10 mouse cellular contexts compared by ENCODE assay signal in the genomic region with DNA sequence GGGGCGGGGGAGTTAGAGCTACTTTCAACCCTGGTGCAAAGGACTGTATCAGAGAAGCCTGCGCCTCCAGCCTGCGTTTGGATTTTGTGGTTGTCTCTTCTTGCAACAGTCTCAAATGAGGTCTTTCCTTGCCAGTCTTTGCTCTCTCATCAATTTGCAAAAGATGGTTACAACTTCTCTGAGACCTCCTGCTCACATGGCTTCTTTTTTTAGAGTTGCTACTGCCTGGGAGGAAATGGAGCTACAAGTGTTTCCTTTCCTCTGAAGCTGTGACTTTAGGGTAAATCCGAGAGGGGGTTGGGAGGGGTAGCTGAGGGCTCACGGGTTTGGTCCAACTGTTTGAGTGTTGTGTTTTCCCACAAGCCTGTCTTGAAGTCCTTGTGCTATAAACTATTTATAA. TPM values are rescaled to one million over a fixed set of nuclear protein-coding genes. Genes with fewer than 3 reads are reported as not detected.
DNase-seq lines count a peak whose midpoint lies in the region; ATAC-seq and TF ChIP-seq lines count a peak whose summit lies in the region.
"Had no signal": no experiment of that assay in that cellular context is flagged by ENCODE, and none has a peak within 500 bp of the region (broad histone marks: within the 10 kb centered on the region; RNA-seq: fewer than 3 reads in every experiment).

No protein-coding gene starts in this region.

- TF ChIP-seq RAD21 in CH12.LX (IDR thresholded peaks at IDR 0.05; ENCODE audit: low read depth, low read length), result no peak

- peak; percentile 63 for ATAC-seq in inflammation-experienced regulatory T-cells, adult 6 months
- ATAC-seq: hindbrain, postnatal 0 days had no signal

- peaks cover 18 to 38% of the 10 kb centered on the region in 2 experiments for H3K4me1 ChIP-seq in CH12.LX (ENCODE audit: control insufficient read depth in 1 of 2, insufficient read depth in 2 of 2)
- peaks cover 30% of the 10 kb centered on the region for H3K4me1 ChIP-seq in thymus, adult 2 months (replicated peaks; ENCODE audit: control insufficient read depth, insufficient read depth, low read length)
- H3K4me1 ChIP-seq in cerebellum, adult 2 months (ENCODE audit: control insufficient read depth, insufficient read depth, low read length), result no peaks in the 10 kb centered on the region

- 5% methylated on average over 5 of the region's 5 CpGs for WGBS in thymus, adult 2 months
- WGBS in cerebellum, adult 2 months, result 78% methylated on average over 5 of the region's 5 CpGs

- in situ Hi-C loops in CH12.LX (cut with MboI; ENCODE audit: low pct_ligation_motif_present, low pct_unique_long_range_greater_than_20kb, low sequenced_read_pairs), result loop anchor here (10.0 kb wide), 1 partner anchor 72 kb away; no protein-coding TSS in a partner anchor

- dilution Hi-C loops in CH12.LX (cut with MboI; ENCODE audit: extremely low pct_ligation_motif_present, extremely low pct_unique_long_range_greater_than_20kb, low sequenced_read_pairs), result no loop called here

- peaks cover 5% of the 10 kb centered on the region for H3K9me3 ChIP-seq in CH12.LX (replicated peaks; ENCODE audit: low read length)

- H3K4me2 ChIP-seq in CH12.LX (ENCODE audit: insufficient read depth, low read depth, poor library complexity, severe bottlenecking), result no peak overlapping the region; the same call in 1 of the 2 replicates

- peak; percentile 46; the same call in 1 of the 2 replicates for TF ChIP-seq EP300 in CH12.LX (IDR thresholded peaks at IDR 0.05; ENCODE audit: low read length)

- no peaks in the 10 kb centered on the region for H3K27me3 ChIP-seq in CH12.LX (replicated peaks)
- H3K27me3 ChIP-seq in thymus, adult 2 months (ENCODE audit: control insufficient read depth, insufficient read depth, low read length), result no peaks in the 10 kb centered on the region
- H3K27me3 ChIP-seq in cerebellum, adult 2 months (ENCODE audit: control insufficient read depth, insufficient read depth, low read length), result no peaks in the 10 kb centered on the region

- no peak for TF ChIP-seq CTCF in CH12.LX (conservative IDR thresholded peaks at IDR 0.05 in 1 of 2, IDR thresholded peaks at IDR 0.05 in 1 of 2; ENCODE audit: low read depth in 2 of 2, low read length in 2 of 2)
- no peak for TF ChIP-seq CTCF in thymus, adult 2 months (IDR thresholded peaks at IDR 0.05; ENCODE audit: borderline replicate concordance, control insufficient read depth, extremely low read depth, insufficient read depth, low read length, poor library complexity)
- no peak for TF ChIP-seq CTCF in cerebellum, adult 2 months (IDR thresholded peaks at IDR 0.05; ENCODE audit: borderline replicate concordance, insufficient read depth, low read depth, low read length)

- no peaks in the 10 kb centered on the region for H3K36me3 ChIP-seq in CH12.LX (replicated peaks in 1 of 2; ENCODE audit: control insufficient read depth in 1 of 2, insufficient read depth in 1 of 2, low read length in 1 of 2)
- H3K36me3 ChIP-seq in thymus, adult 2 months (ENCODE audit: control insufficient read depth, insufficient read depth, low read length), result no peaks in the 10 kb centered on the region

- intact Hi-C loops in left cerebral cortex, postnatal 10 days (cut with DNase I), result no loop called here
- intact Hi-C loops in left cerebral cortex, postnatal 36 days (cut with DNase I), result no loop called here

- H3K27ac ChIP-seq in CH12.LX (ENCODE audit: insufficient read depth, low read depth), result no peak overlapping the region
- peak overlapping the region; percentile 98 for H3K27ac ChIP-seq in thymus, adult 2 months (ENCODE audit: control insufficient read depth, insufficient read depth, low read length)
- H3K27ac ChIP-seq in cerebellum, adult 2 months (ENCODE audit: insufficient read depth, low read length), result no peak overlapping the region
- H3K27ac ChIP-seq: hindbrain, postnatal 0 days had no signal

- no peak overlapping the region for H3K4me3 ChIP-seq in CH12.LX (replicated peaks in 1 of 3; ENCODE audit: low read depth in 2 of 3, low read length in 2 of 3, poor library complexity in 1 of 3)
- no peak overlapping the region for H3K4me3 ChIP-seq in thymus, adult 2 months (ENCODE audit: control insufficient read depth, insufficient read depth, low read length)
- H3K4me3 ChIP-seq in cerebellum, adult 2 months (replicated peaks; ENCODE audit: insufficient read depth, low read depth, low read length), result no peak overlapping the region

- no peak overlapping the region for H3K9ac ChIP-seq in CH12.LX (ENCODE audit: insufficient read depth, low read depth)

- DNase-seq in left cerebral cortex, postnatal 10 days (ENCODE audit: extremely low spot score in 1 of 2, low spot score in 2 of 2), result peak; percentile 22 to 31
- DNase-seq in left cerebral cortex, postnatal 36 days (ENCODE audit: low spot score in 2 of 2), result no peak
- no peak for DNase-seq in CH12.LX (ENCODE audit: extremely low read depth)
- peak; percentile 74 for DNase-seq in thymus, adult 2 months
- DNase-seq in cerebellum, adult 2 months, result no peak
- no peak for DNase-seq in adrenal gland, adult (ENCODE audit: inconsistent age in 2 of 2, low spot score in 1 of 2)
- DNase-seq: adrenal gland, postnatal 10 days; cerebellum, postnatal 10 days had no signal

- no peaks in the 10 kb centered on the region for H3K79me2 ChIP-seq in CH12.LX (replicated peaks; ENCODE audit: control insufficient read depth, extremely low read depth, insufficient read depth, poor library complexity, severe bottlenecking)

- no peak for TF ChIP-seq POLR2A in CH12.LX (IDR thresholded peaks at IDR 0.05; ENCODE audit: low read depth, low read length)
- TF ChIP-seq POLR2A in thymus, adult 2 months (IDR thresholded peaks at IDR 0.05; ENCODE audit: control insufficient read depth, extremely low read depth, insufficient read depth, low read length, poor library complexity), result no peak
- TF ChIP-seq POLR2A in cerebellum, adult 2 months (IDR thresholded peaks at IDR 0.05; ENCODE audit: borderline replicate concordance, insufficient read depth, low read length), result no peak

TF ChIP-seq in CH12.LX, 34 proteins besides CTCF, POLR2A, EP300 and RAD21:
- TF ChIP-seq CHD2 (IDR thresholded peaks at IDR 0.05; ENCODE audit: low read length) (peak; percentile 56), ZNF384 (IDR thresholded peaks at IDR 0.05; ENCODE audit: low read depth, low read length) (0 out of 2 replicates have a peak, but pooled peaks have one; percentile 25), MEF2A (IDR thresholded peaks at IDR 0.05; ENCODE audit: borderline replicate concordance, low read depth, low read length) (peak; percentile 85), MAZ (IDR thresholded peaks at IDR 0.05; ENCODE audit: low read depth, low read length) (no peak), IRF4 (IDR thresholded peaks at IDR 0.05; ENCODE audit: low read depth, low read length) (0 out of 2 replicates have a peak, but pooled peaks have one; percentile 19), JUND (conservative IDR thresholded peaks at IDR 0.05; ENCODE audit: low read depth, low read length) (no peak), TBP (conservative IDR thresholded peaks at IDR 0.05; ENCODE audit: low read depth, low read length) (no peak), PAX5 (IDR thresholded peaks at IDR 0.05; ENCODE audit: low read length) (no peak), NRF1 (IDR thresholded peaks at IDR 0.05; ENCODE audit: low read depth, low read length) (no peak), BHLHE40 (IDR thresholded peaks at IDR 0.05; ENCODE audit: low read depth, low read length) (peak; percentile 76), GABPA (IDR thresholded peaks at IDR 0.05; ENCODE audit: insufficient replicate concordance, low read depth, low read length) (no peak), ETS1 (conservative IDR thresholded peaks at IDR 0.05; ENCODE audit: low read depth, low read length) (peak; percentile 56; the same call in 1 of the 2 replicates), MAX (IDR thresholded peaks at IDR 0.05; ENCODE audit: low read length) (0 out of 2 replicates have a peak, but pooled peaks have one; percentile 50), MYC (IDR thresholded peaks at IDR 0.05; ENCODE audit: low read depth, low read length) (peak; percentile 61; the same call in 1 of the 2 replicates), ZKSCAN1 (IDR thresholded peaks at IDR 0.05; ENCODE audit: borderline replicate concordance, low read depth, low read length) (no peak), HCFC1 (IDR thresholded peaks at IDR 0.05; ENCODE audit: low read depth, low read length) (no peak), SIN3A (IDR thresholded peaks at IDR 0.05; ENCODE audit: low read length) (peak; percentile 17; the same call in 1 of the 2 replicates), MXI1 (IDR thresholded peaks at IDR 0.05; ENCODE audit: low read depth, low read length) (no peak)

RNA-seq across cellular contexts. Expression of gene Il6st, which starts 30.6 kb away (rescaled TPM):
- total RNA-seq in left cerebral cortex, postnatal 10 days (2021), result 10 to 100 TPM; 76.1 to 84.1 TPM
- 10 to 100 TPM; 76.3 to 79.5 TPM for total RNA-seq in left cerebral cortex, postnatal 36 days (2021)
- 6.5 and 7.6 TPM in 2 replicates for total RNA-seq in CH12.LX (2012; rRNA removed)
- total RNA-seq in CH12.LX (2014; rRNA removed), result 3.5 and 3.8 TPM in 2 replicates
- 5.7 and 6.3 TPM in 2 replicates for polyA plus RNA-seq in CH12.LX (2012; ENCODE audit: insufficient read length, low read depth)
- 10 to 100 TPM; 14.1 to 58.2 (median 51.0) TPM for polyA plus RNA-seq in inflammation-experienced regulatory T-cells, adult 6 months (2017; shearing (Covaris generic))
- 38.1 and 45.8 TPM in 2 replicates for polyA plus RNA-seq in thymus, adult 2 months (2012; rRNA removed)
- polyA plus RNA-seq in cerebellum, adult 2 months (2012; rRNA removed), result 32.4 and 32.8 TPM in 2 replicates

Comparison
In these comparisons a context has a peak if more than half of its experiments do, and no peak if none do; other contexts are left out.
1. DNase-seq: peak in left cerebral cortex, postnatal 10 days (2 of 2) and thymus, adult 2 months (single experiment); none in left cerebral cortex, postnatal 36 days (0 of 2), CH12.LX (single experiment), cerebellum, adult 2 months (0 of 2) and adrenal gland, adult (0 of 2).